Comparison of ENCODE assay signal across 33 mouse cellular contexts in genomic region chr10:86940591-86940990, GRCm38 (mm10).
"Had no signal": no experiment of that assay in that cellular context is flagged by ENCODE, and none has a peak within 500 bp of the region (broad histone marks: within the 10 kb centered on the region; RNA-seq: fewer than 3 reads in every experiment).

No protein-coding gene starts in this region.

- H3K36me3 ChIP-seq: heart, embryonic 12.5 days; heart, embryonic 13.5 days; heart, embryonic 15.5 days; hindbrain, embryonic 10.5 days; hindbrain, embryonic 12.5 days; hindbrain, embryonic 13.5 days; hindbrain, embryonic 15.5 days; intestine, embryonic 15.5 days; kidney, embryonic 15.5 days had no signal

- H3K27ac ChIP-seq: heart, embryonic 13.5 days; heart, embryonic 15.5 days; hindbrain, embryonic 10.5 days; hindbrain, embryonic 12.5 days; hindbrain, embryonic 13.5 days; hindbrain, embryonic 14.5 days; hindbrain, embryonic 15.5 days; hindbrain, postnatal 0 days; intestine, embryonic 15.5 days; kidney, embryonic 15.5 days; kidney, postnatal 0 days; layer of hippocampus, adult 2 months; left cerebral cortex, adult 2 months had no signal

- DNase-seq: heart, postnatal 10 days; heart, postnatal 14 days; heart, postnatal 4 days; kidney, adult 11 months; kidney, adult 18-20 months; kidney, adult 2 months; kidney, adult 8-10 months; kidney, adult 9 months; kidney, postnatal 10 days; kidney, postnatal 14 days; kidney, postnatal 25 days; kidney, postnatal 36 days; kidney, postnatal 4 days; layer of hippocampus, adult 9-11 months; layer of hippocampus, postnatal 36 days had no signal

- H3K4me3 ChIP-seq: heart, embryonic 12.5 days; heart, embryonic 13.5 days; heart, embryonic 15.5 days; hindbrain, embryonic 10.5 days; hindbrain, embryonic 12.5 days; hindbrain, embryonic 13.5 days; hindbrain, embryonic 15.5 days; intestine, embryonic 15.5 days; kidney, embryonic 15.5 days; layer of hippocampus, adult 2 months; left cerebral cortex, adult 2 months had no signal

- H3K27me3 ChIP-seq: heart, embryonic 12.5 days; heart, embryonic 13.5 days; heart, embryonic 15.5 days; hindbrain, embryonic 12.5 days; hindbrain, embryonic 13.5 days; hindbrain, embryonic 15.5 days; intestine, embryonic 15.5 days; kidney, embryonic 15.5 days had no signal

- H3K9ac ChIP-seq: heart, embryonic 12.5 days; heart, embryonic 13.5 days; heart, embryonic 15.5 days; hindbrain, embryonic 12.5 days; hindbrain, embryonic 13.5 days; hindbrain, embryonic 14.5 days; hindbrain, embryonic 15.5 days; intestine, embryonic 15.5 days; kidney, embryonic 15.5 days had no signal

- ATAC-seq: hindbrain, embryonic 16.5 days; hindbrain, postnatal 0 days; inflammation-experienced regulatory T-cells, adult 6 months; intestine, embryonic 15.5 days; intestine, embryonic 16.5 days; intestine, postnatal 0 days had no signal

- H3K4me1 ChIP-seq: hindbrain, embryonic 12.5 days; hindbrain, embryonic 13.5 days; hindbrain, embryonic 15.5 days; intestine, embryonic 15.5 days; kidney, embryonic 15.5 days had no signal

- H3K9me3 ChIP-seq: heart, embryonic 12.5 days; heart, embryonic 13.5 days; heart, embryonic 15.5 days; hindbrain, embryonic 10.5 days; hindbrain, embryonic 12.5 days; hindbrain, embryonic 13.5 days; hindbrain, embryonic 15.5 days; intestine, embryonic 15.5 days; kidney, embryonic 15.5 days had no signal

- H3K4me2 ChIP-seq: heart, embryonic 12.5 days; heart, embryonic 13.5 days; heart, embryonic 15.5 days; hindbrain, embryonic 12.5 days; hindbrain, embryonic 13.5 days; hindbrain, embryonic 14.5 days; hindbrain, embryonic 15.5 days; intestine, embryonic 15.5 days; kidney, embryonic 15.5 days had no signal
